Mouse (Mus musculus): ENCODE results near the gene Sh3pxd2b. TPM values are rescaled to one million over a fixed set of nuclear protein-coding genes. Genes with fewer than 3 reads are reported as not detected.
A peak's percentile ranks its signal among the peaks of the same experiment; 100 is the strongest.

Gene Sh3pxd2b
- polyA plus RNA-seq, 1 experiment = 12.5 TPM

DNA sequence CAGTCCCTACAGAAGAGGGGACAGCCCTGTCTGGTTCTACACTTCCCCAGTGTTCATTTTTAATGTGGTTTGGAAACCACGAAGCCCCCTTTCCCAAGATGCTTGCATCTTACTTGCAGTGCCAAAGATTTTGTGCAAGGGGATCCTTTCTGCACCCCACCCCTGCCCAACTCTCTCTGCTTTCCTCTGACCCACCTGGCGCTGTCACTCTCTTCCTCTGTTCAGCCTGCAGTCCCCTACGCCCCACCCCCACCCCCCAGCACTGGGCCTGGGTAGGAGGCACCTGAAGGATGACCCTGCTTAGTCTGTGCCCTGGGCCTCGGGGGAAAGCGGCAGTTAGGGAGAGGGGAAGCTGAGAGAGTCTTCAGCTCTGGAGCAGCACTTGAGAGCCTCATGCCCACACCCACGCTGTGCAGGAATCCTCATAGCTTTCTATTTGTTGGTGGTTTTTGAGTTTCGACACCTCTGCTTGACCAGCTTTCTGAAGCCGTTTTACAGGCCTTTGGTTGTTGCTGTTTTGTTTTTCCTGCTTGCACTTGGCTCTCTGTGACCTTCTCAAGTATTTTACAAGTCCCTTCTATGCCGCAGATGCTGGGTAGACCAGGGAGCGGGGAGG is 77.5 kb downstream of the Sh3pxd2b start:
- DNase-seq (ENCODE audit: extremely low spot score in 1 of 2, low spot score in 1 of 2) = no peak

DNA sequence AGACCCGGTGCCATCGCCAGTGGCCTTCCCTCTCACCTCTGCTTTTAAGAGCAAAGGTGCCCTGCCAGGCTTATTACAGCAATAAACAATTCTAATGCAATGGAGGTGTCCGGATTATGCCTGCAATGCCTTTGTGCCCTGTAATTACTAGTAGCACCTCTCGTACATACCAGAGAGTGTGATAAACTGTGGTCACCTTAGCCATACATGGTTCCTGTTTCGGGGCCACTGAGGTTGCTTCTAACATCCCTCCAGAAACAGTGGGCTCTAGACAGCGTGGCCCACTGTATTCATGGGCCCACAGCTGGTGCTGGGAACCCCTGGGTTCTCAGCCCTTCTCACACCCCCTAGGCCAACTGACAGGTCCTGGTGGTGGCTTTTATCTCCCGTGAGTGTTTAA is 79.9 kb downstream of the Sh3pxd2b start:
- DNase-seq (ENCODE audit: extremely low spot score in 1 of 2, low spot score in 1 of 2) = no peak

DNA sequence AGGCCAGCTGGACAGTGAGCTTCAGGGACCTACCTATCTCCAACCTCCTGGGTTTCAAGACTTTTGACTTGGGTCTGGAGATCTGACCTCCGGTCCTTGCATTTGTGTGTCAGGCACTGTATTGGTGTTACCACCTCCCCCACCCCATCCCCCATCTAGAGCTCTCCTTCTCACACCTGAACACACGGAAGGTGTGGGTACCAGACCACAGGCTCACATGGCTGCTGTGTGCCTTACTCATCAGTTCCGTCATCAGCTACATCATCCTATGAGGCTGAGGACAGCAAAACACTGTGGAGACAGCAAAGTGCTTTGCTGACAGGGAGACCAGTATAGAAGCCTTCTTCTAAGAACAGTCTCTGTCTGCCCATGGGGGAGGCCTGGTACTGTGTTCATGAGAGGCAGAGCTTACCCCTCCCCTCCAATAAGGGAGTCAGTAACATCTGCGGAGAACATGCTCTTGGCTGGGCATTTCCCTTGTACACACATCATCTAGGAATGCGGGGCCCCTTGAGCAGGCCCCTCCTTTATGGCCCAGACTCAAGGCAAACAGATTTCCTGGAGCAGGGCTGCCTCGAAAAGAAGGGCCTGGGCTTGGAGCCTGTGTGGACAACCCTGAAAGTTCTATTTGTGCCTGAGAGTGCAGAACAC is 87.9 kb downstream of the Sh3pxd2b start:
- no peak for DNase-seq (ENCODE audit: extremely low spot score in 1 of 2, low spot score in 1 of 2)

DNA sequence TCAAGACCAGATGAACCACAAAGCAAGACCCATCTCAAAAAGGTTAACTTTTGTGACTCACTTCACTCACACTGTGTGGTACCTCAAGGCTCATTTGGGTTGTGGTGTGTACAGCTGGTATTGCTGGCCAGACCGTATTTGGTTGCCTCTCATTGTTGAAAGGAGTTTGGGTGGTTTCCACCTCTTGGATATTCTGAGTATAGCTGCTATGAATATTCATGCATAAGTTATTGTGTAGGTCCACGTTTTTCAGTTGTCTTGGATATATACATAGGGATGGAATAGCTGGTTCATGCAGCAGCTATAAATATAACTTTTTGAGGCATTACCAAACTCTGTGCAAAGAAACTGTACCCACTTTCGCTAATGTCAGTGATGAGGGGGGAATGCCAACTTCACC is 95.0 kb downstream of the Sh3pxd2b start:
- no peak for DNase-seq (ENCODE audit: extremely low spot score in 1 of 2, low spot score in 1 of 2)

DNA sequence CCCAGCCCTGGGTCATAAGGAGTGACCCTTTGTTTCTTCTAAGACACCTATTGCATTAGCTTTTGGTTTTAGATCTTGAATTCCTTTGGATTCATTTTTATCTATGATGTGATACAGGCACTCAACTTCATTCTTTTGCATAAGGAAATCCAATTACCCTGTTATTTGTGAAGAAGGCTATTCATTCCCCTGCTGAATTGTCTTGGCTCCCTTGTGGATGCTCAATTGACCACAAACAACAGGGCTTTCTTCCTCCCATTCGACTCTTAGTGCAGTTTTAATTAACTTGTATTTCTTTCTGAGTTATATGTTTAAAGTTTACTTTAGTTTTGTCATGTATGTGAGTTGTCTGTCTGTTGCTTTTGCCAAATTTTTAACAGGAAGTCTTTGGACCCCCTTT is 96.6 kb downstream of the Sh3pxd2b start:
- no peak for DNase-seq (ENCODE audit: extremely low spot score in 1 of 2, low spot score in 1 of 2)

DNA sequence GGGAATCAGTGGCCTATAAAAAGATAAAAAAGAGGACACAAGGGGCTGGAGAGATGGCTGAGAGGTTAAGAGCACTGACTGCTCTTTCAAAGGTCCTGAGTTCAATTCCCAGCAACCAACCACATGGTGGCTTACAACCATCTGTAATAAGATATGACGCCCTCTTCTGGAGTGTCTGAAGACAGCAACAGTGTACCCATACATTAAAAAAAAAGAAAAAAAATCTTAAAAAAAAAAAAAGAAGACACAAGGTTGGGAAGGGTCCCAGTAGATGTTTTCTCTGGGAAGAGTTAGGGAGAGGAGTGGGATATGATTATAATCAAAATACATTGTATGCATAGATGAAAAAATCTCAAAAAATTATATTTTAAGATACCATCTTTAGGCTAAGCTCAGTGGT is 97.5 kb downstream of the Sh3pxd2b start:
- no peak for DNase-seq (ENCODE audit: extremely low spot score in 1 of 2, low spot score in 1 of 2)

DNA sequence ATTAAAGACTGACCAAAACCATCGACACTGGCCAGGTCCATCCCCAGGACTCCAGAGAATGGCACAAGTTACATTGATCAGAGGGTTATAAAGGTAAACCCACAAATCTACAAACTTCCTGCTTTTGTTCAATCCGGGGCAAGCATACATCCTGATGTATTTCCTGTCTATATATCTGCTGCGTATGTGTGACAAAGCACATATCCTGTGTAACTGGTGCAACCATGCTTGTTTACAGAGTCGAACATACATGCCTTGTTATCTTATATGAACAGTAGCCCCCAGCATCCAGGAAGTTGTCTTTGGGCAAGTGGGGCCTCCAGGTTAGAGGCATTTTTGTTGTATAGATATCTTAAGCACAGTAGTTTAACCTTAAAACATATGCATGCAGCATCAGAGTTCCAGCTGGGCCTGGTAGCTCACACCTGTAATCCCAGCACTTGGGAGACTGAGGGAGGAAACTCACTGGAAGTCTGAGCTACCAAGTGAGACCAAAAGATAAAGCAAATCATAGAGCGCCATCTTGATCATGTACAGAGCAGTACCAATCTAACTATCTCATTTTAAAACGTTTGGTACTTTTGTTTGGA is 98.1 kb downstream of the Sh3pxd2b start:
- DNase-seq (ENCODE audit: extremely low spot score in 1 of 2, low spot score in 1 of 2) = no peak

DNA sequence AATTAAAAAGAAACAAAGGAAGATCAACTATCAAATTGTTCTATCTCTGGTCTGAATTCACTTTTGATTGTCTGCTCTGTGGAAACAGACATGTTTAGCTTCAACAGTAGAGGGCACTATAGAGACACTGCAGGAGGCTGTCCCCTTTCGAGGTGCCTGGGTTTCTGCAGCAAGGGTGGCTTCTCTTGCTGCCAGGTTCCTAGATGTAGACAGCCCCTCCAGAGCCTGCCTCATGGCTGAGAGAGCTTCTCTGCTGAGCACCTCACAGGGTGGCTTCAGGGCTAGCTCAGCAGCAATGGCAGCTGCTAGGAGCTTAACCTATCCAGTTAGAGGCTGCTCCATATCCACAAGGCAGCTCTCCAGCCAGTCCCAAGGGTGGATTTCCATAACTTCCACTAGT is 102.6 kb downstream of the Sh3pxd2b start:
- peak in 1 of 2 experiments; percentile 80 for DNase-seq (ENCODE audit: extremely low spot score in 1 of 2, low spot score in 1 of 2)

DNA sequence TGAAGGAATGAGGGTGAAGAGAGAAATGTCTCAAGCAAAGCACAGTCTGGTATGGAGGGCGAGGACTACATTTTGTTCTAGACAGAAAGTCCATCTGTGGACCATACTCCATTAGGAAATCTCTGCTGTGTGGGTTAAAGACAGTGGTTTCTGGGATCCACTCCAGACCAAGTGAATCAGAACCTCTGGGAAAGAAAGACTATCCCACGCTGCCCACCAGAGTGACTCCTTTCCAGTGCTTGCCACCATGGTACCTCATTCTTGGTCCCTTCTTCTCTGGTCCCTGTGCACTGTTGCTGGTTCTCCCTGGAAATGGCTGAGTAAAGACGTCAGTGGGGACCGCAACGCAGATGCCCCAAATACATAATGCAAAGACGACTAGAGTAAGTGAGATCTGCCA is 103.7 kb downstream of the Sh3pxd2b start:
- DNase-seq (ENCODE audit: extremely low spot score in 1 of 2, low spot score in 1 of 2) = peak in 1 of 2 experiments; percentile 45

DNA sequence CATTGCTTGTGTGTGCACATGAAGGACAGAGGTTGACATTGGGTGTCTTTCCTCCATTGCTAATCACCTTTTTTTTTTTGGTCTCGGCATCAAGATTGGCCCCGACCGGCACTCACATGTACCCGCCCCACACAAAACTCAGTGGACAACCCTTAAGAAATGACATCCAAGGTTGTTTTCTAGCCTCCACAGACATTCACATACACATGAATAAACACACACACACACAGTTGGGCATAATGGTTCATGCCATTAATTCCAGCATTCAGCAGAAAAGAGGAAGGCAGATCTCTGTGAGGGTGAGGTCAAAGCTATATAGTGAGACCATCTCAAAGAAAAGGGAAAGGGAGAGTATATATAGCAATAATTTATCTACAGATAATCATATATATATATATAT is 105.1 kb downstream of the Sh3pxd2b start:
- DNase-seq (ENCODE audit: extremely low spot score in 1 of 2, low spot score in 1 of 2) = no peak

DNA sequence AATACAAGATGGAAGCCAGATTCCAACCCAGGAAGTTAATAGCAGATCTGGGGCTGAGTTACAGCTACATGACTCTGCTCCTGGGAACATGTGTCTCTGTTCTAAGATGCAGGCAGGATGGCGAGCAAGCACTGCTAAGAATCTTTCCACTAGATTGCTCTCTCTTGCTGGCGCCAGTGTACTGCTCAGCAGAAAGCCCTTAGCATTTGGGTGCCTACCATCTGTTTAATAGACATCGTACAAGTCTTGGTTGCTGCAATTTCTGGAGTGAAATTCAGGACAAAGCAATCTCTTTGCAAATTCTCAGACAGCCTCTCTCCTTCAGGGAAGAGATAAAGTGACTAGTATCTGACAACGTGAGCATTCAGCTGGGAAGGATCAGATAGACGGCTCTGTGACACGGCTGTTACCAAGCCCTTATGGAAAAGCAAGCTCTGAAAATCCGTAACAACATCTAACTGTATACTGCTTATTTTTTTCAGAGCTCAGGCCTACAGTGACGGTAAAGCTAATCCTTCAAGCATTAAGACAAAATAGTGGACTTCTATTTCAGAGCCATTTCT is 105.8 kb downstream of the Sh3pxd2b start:
- peak; percentile 26 to 59 for DNase-seq (ENCODE audit: extremely low spot score in 1 of 2, low spot score in 1 of 2)

DNA sequence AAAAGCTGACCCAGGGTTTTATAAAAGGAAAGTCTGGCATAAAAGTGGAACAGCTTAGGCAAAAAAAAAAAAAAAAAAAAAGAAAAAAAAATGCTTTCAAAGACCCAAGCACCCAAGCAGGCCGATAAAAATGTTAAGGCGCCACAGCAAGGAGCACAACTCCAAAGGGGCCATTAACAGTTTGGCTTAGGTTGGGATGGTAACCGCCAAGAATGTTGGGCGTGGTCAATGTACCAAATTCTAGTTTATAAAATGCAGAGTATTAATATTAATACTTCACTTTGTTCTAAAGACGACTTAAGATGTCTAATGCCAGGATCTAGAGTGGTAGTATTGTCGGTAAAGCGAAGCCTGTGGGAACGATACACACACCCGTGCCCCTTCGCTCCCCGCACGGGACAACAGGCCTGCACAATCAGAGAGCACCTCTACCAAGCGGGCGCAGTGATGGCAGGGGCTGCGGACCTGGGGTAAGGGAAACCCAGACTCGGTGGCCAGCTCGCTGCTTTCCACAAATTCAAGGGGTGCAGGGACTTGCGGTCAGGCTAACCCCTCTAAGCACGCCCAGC is 106.7 kb downstream of the Sh3pxd2b start:
- peak in 1 of 2 experiments; percentile 20 for DNase-seq (ENCODE audit: extremely low spot score in 1 of 2, low spot score in 1 of 2)

DNA sequence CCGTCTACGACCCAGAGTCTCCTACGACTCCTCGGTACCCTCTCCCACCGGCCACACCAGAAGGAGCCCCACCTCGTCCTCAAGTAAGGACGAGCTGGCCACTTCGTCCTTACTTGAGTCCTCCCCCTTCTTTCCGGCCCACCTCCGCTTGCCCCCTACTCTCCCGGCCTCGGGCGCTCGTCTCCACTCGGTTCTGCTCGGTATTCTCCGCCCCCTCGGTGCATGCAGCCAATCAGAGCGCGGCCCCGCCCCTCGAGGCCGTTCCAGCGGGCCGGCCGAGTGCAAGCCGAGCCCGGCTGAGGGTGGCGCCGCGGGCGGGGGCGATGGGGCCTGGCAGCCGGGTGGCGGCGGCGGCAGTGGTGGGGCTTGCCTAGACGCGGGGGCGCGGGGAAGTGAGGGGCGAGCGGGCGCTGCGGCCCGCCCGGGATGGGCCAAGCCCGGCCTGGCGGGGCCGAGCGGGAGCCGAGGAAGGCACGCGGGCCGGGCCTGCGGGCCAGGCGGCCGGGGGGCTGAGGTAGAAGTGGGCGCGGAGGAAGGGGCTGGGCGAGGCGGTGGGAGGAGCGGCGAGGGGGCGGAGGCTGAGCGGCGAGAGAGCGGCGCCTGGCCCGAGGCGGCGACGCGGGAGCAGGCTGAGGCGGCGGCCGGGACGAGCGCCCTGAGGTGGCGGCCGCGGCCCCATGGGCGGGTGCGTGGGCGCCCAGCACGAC is 107.3 kb downstream of the Sh3pxd2b start, which contains the start of gene Ubtd2:
TSS of gene Ubtd2 (plus strand) at position 571 of the 707 bp plus-strand sequence.
- peak; percentile 88 to 97 for DNase-seq (ENCODE audit: extremely low spot score in 1 of 2, low spot score in 1 of 2)

DNA sequence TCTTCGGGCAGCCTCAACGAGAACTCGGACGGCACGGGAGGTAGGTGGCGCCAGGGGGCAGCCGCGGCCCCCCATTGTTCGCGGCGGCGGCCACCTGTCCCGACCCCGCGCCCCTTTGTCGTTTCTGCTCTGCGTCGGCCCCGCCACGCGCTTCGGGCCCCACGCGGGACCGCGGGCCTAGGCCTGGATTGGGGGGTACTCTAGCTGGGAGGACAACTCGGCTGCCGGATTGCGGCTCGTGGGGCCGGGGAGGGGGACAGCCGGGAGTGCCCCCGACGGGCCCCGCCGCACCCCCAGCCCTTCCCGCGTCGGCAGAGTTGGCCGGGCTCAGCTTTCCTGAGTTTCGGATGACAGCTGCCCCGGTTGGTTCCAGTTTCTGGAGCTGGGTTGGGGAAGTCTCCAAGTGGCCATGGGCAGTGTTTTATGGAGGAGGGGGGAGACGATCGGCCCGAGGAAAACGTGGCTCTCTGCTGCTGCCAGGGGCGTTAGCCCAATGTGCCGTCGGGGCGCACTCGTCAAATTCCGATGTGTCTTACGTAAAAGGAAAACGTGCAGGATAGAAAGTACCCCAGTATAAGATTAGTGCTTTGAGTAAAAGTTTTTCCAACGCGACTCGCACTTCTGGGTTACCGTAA is 108.0 kb downstream of the Sh3pxd2b start:
- DNase-seq (ENCODE audit: extremely low spot score in 1 of 2, low spot score in 1 of 2) = peak in 1 of 2 experiments; percentile 24

DNA sequence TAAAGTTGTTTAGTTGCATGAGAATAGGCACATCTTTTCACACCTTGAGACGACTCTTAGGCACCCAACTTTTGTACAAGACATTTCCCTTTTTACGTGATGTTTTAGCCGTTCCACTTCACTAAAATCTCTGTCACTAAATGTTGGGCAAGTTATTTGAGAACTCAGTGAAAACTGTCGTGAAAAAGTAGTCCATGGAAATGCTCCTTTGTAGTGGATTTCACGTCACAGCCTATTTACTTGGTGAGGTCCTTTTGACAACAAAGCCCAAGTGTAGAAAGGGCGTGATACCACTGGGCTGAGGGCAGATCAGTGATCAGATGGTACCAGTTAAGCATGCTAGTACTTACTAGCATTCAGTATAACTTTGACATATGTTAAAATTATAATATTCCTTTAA is 108.7 kb downstream of the Sh3pxd2b start:
- no peak for DNase-seq (ENCODE audit: extremely low spot score in 1 of 2, low spot score in 1 of 2)

DNA sequence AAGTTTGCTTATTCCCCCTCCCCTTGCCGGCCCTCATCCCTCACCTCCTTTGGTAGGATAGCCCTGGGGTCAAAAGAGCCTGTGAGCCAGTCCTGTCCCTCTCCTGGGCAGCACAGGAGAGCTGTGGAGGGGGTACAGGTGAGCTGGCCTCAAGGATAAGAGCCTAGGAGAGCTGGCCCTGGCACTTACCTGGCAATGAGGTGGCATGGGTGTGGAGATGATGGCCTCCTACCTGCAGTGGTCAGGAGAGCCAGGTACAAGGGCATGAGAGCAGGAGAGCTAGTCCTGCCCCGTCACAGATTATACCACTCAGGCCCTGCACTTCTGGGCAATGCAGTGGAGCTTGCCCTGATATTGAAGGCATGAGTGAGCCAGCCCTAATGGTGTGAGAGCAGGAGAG is 116.7 kb downstream of the Sh3pxd2b start:
- no peak for DNase-seq (ENCODE audit: extremely low spot score in 1 of 2, low spot score in 1 of 2)

DNA sequence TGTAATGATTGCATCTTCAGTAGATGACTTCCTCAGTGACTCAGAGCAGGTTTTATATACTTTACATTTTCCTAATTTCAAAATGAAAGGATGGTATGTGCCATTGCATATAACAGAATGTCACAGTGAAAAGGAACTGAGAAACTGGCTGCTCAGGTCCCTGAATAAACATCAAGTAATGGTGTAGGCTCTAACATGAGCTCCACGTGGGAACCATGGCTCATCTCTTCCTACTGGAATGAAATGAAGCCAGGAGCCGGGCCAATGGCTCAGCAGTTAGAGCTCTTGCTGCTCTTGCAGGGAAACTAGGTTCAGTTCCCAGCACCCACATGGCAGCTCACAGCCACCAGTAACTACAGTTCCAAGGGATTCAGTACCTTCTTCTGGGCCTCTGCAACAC is 124.3 kb downstream of the Sh3pxd2b start:
- DNase-seq (ENCODE audit: extremely low spot score in 1 of 2, low spot score in 1 of 2) = peak in 1 of 2 experiments; percentile 37

DNA sequence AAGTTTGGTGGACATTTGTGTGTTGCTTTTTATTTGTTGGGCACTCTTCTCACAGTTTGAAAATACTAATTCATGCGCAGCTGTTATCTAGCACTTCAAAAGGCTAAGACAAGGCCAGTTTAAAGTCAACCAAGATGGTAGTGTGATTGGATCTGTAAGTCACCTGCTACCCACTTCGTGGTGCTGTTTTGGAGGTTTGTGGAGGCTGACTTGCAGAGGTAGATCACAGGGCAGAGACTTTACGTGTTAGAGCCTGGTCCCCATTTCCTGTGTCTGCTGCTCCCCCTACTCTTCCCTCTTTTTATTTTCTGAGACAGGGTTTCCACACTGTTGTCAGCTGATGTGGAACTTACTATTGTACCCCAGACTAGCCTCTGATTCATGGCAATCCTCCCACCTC is 127.1 kb downstream of the Sh3pxd2b start:
- DNase-seq (ENCODE audit: extremely low spot score in 1 of 2, low spot score in 1 of 2) = no peak

DNA sequence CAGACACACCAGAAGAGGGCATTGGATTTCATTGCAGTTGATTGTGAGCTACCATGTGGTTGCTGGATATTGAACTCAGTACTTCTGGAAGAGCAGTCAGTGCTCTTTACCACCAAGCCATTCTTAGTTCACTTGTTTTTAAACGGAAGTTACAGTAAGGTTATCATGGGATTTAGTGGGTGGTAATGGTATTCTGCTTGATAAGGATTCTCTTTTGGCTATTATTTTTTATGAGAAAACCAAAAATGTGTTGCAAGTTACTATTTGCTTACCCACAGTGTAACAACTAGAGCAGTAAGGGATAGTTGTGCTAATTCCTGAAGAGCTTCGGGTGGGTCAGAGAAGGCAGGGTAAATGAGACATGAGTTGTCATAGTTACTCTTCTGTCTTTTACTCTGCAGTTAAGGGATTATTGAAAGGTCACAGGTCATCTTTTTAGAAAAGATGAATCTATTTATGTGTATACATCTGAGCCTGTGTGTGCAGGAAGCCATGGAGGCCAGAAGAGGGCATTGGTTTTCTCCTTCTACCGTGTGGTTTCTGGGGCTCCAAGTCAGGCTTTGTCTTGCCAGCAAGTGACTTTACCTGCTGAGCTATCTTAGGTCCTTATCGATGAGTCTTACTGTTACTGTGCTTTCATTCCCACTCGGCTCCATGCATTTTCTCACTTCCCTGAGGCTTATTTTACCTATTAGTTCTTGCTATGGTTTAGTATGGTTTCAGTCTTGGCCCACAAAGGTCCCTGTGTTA is 128.0 kb downstream of the Sh3pxd2b start:
- DNase-seq (ENCODE audit: extremely low spot score in 1 of 2, low spot score in 1 of 2) = no peak
